Mouse (Mus musculus) ES-CJ7 (cell line): Measurements from ENCODE around the gene Flg.
A peak's percentile ranks its signal among the peaks of the same experiment; 100 is the strongest.

ENCODE experiments used
- DNase-seq: peaks from one replicate; pipeline ENCODE4 v3.0.0; 2011; ENCODE audit warnings: low read depth, low spot score

The Flg gene

GRCm38 (mm10) chr3:93273223-93273622, at the start of gene Flg:
Gene Flg, plus strand, starts transcription at chr3:93273523.
- DNase-seq, result no peak

- no peak for DNase-seq
Measured at GRCm38 (mm10) chr3:93297542-93297941, 24.2 kb downstream of the Flg start.

- no peak for DNase-seq
Measured at GRCm38 (mm10) chr3:93299832-93300231, 26.5 kb downstream of the Flg start.

- DNase-seq, result no peak
Measured at GRCm38 (mm10) chr3:93301896-93302295, 28.6 kb downstream of the Flg start.

GRCm38 (mm10) chr3:93306142-93306541, 32.8 kb downstream of the Flg start:
- peak; percentile 50 for DNase-seq

GRCm38 (mm10) chr3:93311371-93311770, 38.0 kb downstream of the Flg start:
- DNase-seq, result no peak

- DNase-seq, result no peak
Measured at GRCm38 (mm10) chr3:93314388-93314787, 41.1 kb downstream of the Flg start.

GRCm38 (mm10) chr3:93319449-93319848, 46.1 kb downstream of the Flg start, which contains the start of gene Hrnr:
Gene Hrnr, plus strand, starts transcription at chr3:93319749.
- no peak for DNase-seq

- DNase-seq, result no peak
Measured at GRCm38 (mm10) chr3:93337749-93338148, 64.4 kb downstream of the Flg start.

GRCm38 (mm10) chr3:93340021-93340420, 66.7 kb downstream of the Flg start:
- DNase-seq, result no peak
